Mouse (Mus musculus): ENCODE measurements around the gene Strap. TPM values are rescaled to one million over a fixed set of nuclear protein-coding genes. Genes with fewer than 3 reads are reported as not detected.

The Strap gene
- total RNA-seq, 2 experiments from 2014 or later = 131 to 134 TPM

DNA sequence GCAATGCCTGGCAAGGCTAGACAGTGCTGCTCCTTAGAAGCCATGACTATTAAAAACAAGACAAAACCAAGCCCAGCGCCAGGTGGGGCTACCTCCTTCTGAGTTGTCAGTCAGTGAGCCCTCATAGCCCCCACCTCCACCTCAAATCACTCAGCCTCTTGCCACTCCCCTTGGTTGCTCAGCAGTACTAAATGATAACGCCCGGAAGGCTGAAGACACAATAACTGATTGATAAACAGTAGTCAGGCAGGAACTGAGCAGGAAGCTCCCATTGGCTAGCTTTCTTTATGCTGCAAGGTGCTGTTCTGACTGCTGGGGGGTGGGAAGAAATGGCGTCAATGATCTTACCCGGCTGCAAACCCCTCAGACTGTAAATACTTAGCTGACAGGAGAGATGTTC is 18.1 kb upstream of the Strap start:
- no peak for DNase-seq (ENCODE audit: low spot score in 2 of 2)

DNA sequence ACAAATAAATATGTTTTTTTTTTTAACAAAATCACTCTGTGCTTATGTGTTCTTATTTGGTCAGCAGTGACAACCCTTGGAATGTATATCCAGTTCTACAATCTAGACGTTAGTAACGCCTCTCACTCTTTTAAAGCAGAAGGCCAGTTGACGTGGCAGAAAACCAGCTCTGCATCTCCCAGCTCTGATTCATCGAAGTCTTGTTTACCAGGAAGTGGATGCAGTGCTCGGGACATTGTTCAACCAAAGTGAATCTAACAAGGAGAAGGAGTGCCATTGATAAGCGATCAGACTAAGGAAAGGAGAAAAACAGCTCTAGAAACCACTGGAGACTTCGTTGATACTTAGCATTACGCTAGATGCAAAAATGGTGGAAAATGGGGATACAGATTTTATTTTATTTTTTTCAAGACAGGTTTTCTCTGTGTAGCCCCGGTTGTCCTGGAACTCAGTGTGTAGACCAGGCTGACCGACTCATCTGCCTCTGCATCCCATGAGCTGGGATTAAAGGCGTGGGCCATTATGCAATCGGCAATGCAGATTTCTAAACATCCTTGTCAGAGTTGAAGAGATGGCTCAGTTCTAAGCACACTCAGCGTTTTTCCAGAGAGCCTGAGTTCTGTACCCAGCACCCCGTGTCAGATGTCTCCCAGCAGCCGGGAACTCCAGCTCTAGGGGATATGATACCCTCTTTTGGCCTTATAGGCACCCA is 12.5 kb upstream of the Strap start:
- no peak for DNase-seq (ENCODE audit: low spot score in 2 of 2)

DNA sequence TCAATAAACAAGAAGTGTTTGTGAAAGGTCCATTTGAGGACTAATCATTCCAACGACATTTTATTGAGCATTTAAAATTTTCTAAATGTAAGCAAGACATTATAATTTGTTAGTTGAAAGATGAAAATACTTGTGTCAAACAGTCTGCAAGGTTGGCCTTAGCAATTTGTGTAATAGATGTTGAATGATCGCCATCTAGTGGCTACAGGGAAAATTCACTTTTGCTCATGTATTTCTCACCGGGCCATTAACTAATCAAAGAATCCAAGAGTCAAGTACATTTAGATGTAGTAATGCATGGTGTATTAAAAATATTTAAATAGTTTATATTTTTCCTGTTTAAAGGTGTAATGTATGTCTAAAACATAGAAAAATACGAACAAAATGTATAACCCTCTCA is 11.0 kb upstream of the Strap start:
- peak in 1 of 2 experiments; percentile 78 for DNase-seq (ENCODE audit: low spot score in 2 of 2)

DNA sequence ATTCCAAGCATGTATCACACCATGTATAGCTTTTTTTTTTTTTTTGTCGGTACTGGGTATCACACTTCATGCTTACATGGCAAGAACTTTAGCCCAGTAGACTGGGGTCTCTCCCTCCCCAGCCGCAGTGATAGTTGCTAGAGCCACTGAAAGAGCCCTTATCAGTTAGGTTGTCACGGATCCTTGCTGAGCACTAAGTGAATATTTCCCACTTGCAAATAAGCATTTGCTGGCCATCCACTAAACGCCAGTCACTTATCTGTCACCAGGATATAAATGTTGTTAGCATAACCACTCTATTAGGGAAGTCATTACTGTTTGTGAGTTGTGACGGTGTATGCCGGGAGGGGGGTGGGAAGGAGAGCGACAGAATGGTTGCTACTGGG is 425 bp upstream of the Strap start:
- DNase-seq (ENCODE audit: low spot score in 2 of 2) = no peak

- DNase-seq (ENCODE audit: low spot score in 2 of 2) = no peak
Measured at GRCm38 (mm10) chr6:137735671-137736238, 877 bp downstream of the Strap start.

DNA sequence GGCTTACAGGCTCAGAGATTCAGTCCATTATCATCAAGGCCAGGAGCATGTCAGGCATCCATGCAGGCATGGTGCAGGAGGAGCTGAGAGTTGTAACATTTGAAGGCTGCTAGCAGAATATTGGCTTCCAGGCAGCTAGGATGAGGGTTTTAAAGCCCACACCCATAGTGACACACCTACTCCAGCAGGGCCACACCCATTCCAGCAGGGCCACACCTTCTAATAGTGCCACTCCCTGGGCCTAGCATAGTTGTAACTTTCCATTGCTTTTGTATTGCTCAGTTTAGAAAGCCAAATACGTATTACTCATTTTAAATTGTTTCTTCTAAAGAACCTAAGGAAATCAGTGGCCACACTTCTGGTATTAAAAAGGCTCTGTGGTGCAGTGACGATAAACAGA is 6.1 kb downstream of the Strap start:
- no peak for DNase-seq (ENCODE audit: low spot score in 2 of 2)

- DNase-seq (ENCODE audit: low spot score in 2 of 2) = no peak
Measured at GRCm38 (mm10) chr6:137744700-137745099, 9.8 kb downstream of the Strap start.

DNA sequence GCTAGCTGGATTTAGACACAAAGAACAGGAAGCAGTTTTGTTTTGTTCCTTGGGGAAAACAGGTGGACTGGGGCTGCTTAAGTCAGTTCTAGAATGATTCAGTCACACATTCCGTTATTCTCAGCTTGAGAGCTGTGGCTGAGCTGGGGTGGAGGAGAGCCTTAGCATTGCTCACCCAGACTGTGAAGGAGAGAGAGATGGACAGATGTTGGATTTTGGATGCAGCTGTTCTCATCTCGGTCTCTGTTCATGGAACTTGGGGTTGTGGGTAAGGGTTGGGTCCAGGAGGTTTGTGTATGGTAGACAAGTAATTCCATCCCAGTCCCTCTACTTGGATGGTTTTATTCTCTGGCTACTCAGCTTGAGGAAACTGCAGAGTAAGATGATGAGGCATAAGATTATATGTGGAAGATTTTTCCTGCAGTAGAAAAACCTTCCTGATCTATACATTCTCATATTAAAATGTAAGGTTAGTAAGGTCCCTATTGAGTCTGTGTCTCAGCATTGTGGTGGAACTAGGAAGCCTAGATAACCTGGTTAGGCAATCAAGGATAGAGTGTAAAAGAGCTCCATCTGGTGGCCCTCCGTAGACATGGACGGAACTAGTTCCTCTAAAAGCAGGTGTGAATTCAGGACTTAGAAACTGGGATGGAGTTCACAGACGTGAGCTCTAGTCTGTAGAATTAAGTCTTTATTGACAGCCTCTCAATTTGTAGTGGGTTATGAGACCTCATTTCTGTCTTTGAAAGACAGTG is 12.5 kb downstream of the Strap start:
- DNase-seq (ENCODE audit: low spot score in 2 of 2) = no peak

GRCm38 (mm10) chr6:137751551-137752274 is 16.8 kb downstream of the Strap start:
- DNase-seq (ENCODE audit: low spot score in 2 of 2) = no peak

DNA sequence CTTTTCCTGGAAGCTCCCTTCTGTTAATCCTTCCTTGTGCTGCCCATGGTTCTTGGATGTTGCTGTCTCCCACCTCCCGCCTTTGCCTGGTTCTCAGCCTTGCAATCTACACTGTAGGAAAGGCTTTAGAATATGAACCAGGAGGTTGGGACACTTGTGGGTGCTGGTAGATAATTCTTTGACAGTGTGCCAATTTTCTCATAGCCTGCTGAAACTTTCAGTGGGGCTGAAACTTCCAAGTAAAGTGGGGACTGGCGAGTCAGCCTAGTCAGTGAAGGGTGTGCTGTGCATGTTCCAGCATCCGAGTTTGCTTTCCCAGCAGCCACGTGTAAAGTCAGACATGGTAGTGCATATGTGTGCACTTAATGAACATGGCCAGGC is 17.4 kb downstream of the Strap start:
- no peak for DNase-seq (ENCODE audit: low spot score in 2 of 2)

- DNase-seq (ENCODE audit: low spot score in 2 of 2) = peak; percentile 46 to 49
Measured at GRCm38 (mm10) chr6:137754056-137754856, 19.4 kb downstream of the Strap start, which contains the start of gene Dera. TSS of gene Dera (plus strand) at chr6:137754546.

DNA sequence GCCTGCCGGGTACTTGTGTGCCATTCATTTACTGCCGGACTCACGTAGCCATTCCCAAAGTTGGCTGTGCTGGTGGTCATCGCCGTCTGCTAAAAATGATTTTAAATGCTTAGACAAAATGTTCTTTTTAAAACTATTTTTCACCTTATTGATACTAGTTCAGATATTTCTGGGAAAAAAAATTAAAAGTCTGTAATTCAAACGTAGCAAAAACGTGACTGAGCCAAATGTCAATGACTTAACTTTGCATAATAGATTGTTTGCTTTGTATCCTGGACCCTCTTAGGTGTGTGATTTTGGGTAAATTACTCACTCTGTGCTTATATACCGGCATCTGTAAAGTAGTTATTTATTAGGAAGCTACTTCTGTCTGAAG is 20.0 kb downstream of the Strap start:
- no peak for DNase-seq (ENCODE audit: low spot score in 2 of 2)

GRCm38 (mm10) chr6:137756310-137756709 is 21.4 kb downstream of the Strap start:
- peak in 1 of 2 experiments; percentile 51 for DNase-seq (ENCODE audit: low spot score in 2 of 2)

GRCm38 (mm10) chr6:137757891-137758290 is 23.0 kb downstream of the Strap start:
- DNase-seq (ENCODE audit: low spot score in 2 of 2) = no peak

GRCm38 (mm10) chr6:137759681-137760080 is 24.8 kb downstream of the Strap start:
- DNase-seq (ENCODE audit: low spot score in 2 of 2) = no peak

GRCm38 (mm10) chr6:137760966-137761365 is 26.1 kb downstream of the Strap start:
- DNase-seq (ENCODE audit: low spot score in 2 of 2) = peak; percentile 28 to 33

DNA sequence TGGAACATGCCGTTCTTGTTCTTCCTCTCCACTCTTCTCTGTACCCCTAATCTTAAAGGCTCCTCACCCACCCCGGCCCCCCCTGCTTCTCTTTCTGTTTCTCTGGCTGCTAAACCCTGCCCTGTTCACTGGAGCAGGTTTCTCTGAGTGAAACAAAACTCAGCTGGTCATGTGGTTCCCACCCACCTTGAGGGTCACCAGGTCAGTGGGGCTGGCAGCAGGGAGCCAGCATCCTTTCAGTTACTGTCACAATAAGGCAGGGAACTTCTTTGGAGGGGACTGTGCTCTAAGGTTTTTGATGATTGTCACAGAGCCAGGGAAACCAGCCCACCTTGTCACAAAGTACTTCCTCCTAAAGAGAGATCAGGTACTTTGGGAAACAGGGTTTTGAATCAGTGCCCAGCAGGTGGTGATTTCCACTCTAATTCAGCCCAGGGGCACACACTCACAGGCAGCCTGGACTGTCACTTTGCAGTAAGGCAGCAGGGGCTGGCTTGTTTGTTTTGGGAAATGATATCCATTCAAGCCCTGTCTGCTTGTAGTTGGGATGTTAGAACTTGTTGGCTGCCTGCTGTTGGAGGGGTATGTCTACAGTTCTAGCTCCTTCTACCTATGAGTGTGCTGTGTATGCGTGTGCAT is 29.8 kb downstream of the Strap start:
- DNase-seq (ENCODE audit: low spot score in 2 of 2) = no peak

- DNase-seq (ENCODE audit: low spot score in 2 of 2) = no peak
Measured at GRCm38 (mm10) chr6:137766177-137766576, 31.3 kb downstream of the Strap start.

- no peak for DNase-seq (ENCODE audit: low spot score in 2 of 2)
Measured at GRCm38 (mm10) chr6:137771621-137772250, 36.9 kb downstream of the Strap start.

All from layer of hippocampus, postnatal 14 days (tissue).